Mouse (Mus musculus): ENCODE measurements at regions not wholly inside any gene's neighbourhood (a gene's known extent, or its start where the extent isn't known, plus 50 kb on each side); places are given as distances from the start of the nearest gene placed in this dataset.

GRCm38 (mm10) chr12:39586163-39586562, 451.7 kb downstream of the Arl4a start:
- Histone ChIP-seq H3K4me3 (ENCODE audit: insufficient read depth in 1 of 2, low read depth in 1 of 2, low read length in 2 of 2, poor library complexity in 1 of 2, severe bottlenecking in 1 of 2) (no peak overlapping the region), H3K27ac (ENCODE audit: insufficient read depth, low read depth, low read length, poor library complexity, severe bottlenecking) (no peak overlapping the region), H3K9me3 (ENCODE audit: control insufficient read depth, insufficient read depth, low read depth, low read length) (no peaks in the 10 kb centered on the region), H3K9ac (ENCODE audit: insufficient read depth, low read depth, low read length, poor library complexity, severe bottlenecking) (no peak overlapping the region), H3K36me3 (ENCODE audit: control insufficient read depth, insufficient read depth, low read length, poor library complexity, severe bottlenecking) (no peaks in the 10 kb centered on the region), H3K4me1 (ENCODE audit: control insufficient read depth in 2 of 2, insufficient read depth in 2 of 2, low read length in 2 of 2, poor library complexity in 1 of 2) (no peaks in the 10 kb centered on the region)
- DNase-seq (ENCODE audit: low read depth, low spot score) = no peak
- TF ChIP-seq ZNF384 (IDR thresholded peaks at IDR 0.05; ENCODE audit: low read depth, low read length) (no peak), CHD2 (IDR thresholded peaks at IDR 0.05; ENCODE audit: low read depth, low read length) (no peak), HCFC1 (IDR thresholded peaks at IDR 0.05; ENCODE audit: borderline replicate concordance, insufficient read depth, low read length) (no peak), ZC3H11A (IDR thresholded peaks at IDR 0.05; ENCODE audit: borderline replicate concordance, low read depth, low read length) (no peak), MAFK (IDR thresholded peaks at IDR 0.05; ENCODE audit: insufficient read depth, low read depth, low read length) (no peak)
- in situ Hi-C loops (cut with MboI; ENCODE audit: low sequenced_read_pairs in 2 of 2, unreplicated experiment in 2 of 2) = no loop called here

- Histone ChIP-seq H3K27ac (ENCODE audit: insufficient read depth, low read depth, low read length, poor library complexity, severe bottlenecking) (no peak overlapping the region), H3K9ac (ENCODE audit: insufficient read depth, low read depth, low read length, poor library complexity, severe bottlenecking) (no peak overlapping the region), H3K4me1 (ENCODE audit: control insufficient read depth in 2 of 2, insufficient read depth in 2 of 2, low read length in 2 of 2, poor library complexity in 1 of 2) (no peaks in the 10 kb centered on the region), H3K36me3 (ENCODE audit: control insufficient read depth, insufficient read depth, low read length, poor library complexity, severe bottlenecking) (no peaks in the 10 kb centered on the region), H3K4me3 (ENCODE audit: insufficient read depth in 1 of 2, low read depth in 1 of 2, low read length in 2 of 2, poor library complexity in 1 of 2, severe bottlenecking in 1 of 2) (no peak overlapping the region), H3K9me3 (ENCODE audit: control insufficient read depth, insufficient read depth, low read depth, low read length) (no peaks in the 10 kb centered on the region)
- no peak for TF ChIP-seq CHD2 (IDR thresholded peaks at IDR 0.05; ENCODE audit: low read depth, low read length)
- no peak for TF ChIP-seq ZNF384 (IDR thresholded peaks at IDR 0.05; ENCODE audit: low read depth, low read length)
- no peak for TF ChIP-seq HCFC1 (IDR thresholded peaks at IDR 0.05; ENCODE audit: borderline replicate concordance, insufficient read depth, low read length)
- no peak for TF ChIP-seq MAFK (IDR thresholded peaks at IDR 0.05; ENCODE audit: insufficient read depth, low read depth, low read length)
- no peak for TF ChIP-seq ZC3H11A (IDR thresholded peaks at IDR 0.05; ENCODE audit: borderline replicate concordance, low read depth, low read length)
- no peak for DNase-seq (ENCODE audit: low read depth, low spot score)
- in situ Hi-C loops (cut with MboI; ENCODE audit: low sequenced_read_pairs in 2 of 2, unreplicated experiment in 2 of 2) = no loop called here
Measured at GRCm38 (mm10) chr12:39577610-39578009, 460.2 kb downstream of the Arl4a start.

GRCm38 (mm10) chr12:39572802-39573201, 465.0 kb downstream of the Arl4a start:
- no peak overlapping the region for H3K27ac ChIP-seq (ENCODE audit: insufficient read depth, low read depth, low read length, poor library complexity, severe bottlenecking)
- in situ Hi-C loops (cut with MboI; ENCODE audit: low sequenced_read_pairs in 2 of 2, unreplicated experiment in 2 of 2) = no loop called here
- H3K9ac ChIP-seq (ENCODE audit: insufficient read depth, low read depth, low read length, poor library complexity, severe bottlenecking) = no peak overlapping the region
- no peak for DNase-seq (ENCODE audit: low read depth, low spot score)
- no peaks in the 10 kb centered on the region for H3K4me1 ChIP-seq (ENCODE audit: control insufficient read depth in 2 of 2, insufficient read depth in 2 of 2, low read length in 2 of 2, poor library complexity in 1 of 2)
- no peaks in the 10 kb centered on the region for H3K9me3 ChIP-seq (ENCODE audit: control insufficient read depth, insufficient read depth, low read depth, low read length)
- no peaks in the 10 kb centered on the region for H3K36me3 ChIP-seq (ENCODE audit: control insufficient read depth, insufficient read depth, low read length, poor library complexity, severe bottlenecking)
- H3K4me3 ChIP-seq (ENCODE audit: insufficient read depth in 1 of 2, low read depth in 1 of 2, low read length in 2 of 2, poor library complexity in 1 of 2, severe bottlenecking in 1 of 2) = no peak overlapping the region
- TF ChIP-seq ZNF384 (IDR thresholded peaks at IDR 0.05; ENCODE audit: low read depth, low read length) (no peak), MAFK (IDR thresholded peaks at IDR 0.05; ENCODE audit: insufficient read depth, low read depth, low read length) (no peak), CHD2 (IDR thresholded peaks at IDR 0.05; ENCODE audit: low read depth, low read length) (no peak), ZC3H11A (IDR thresholded peaks at IDR 0.05; ENCODE audit: borderline replicate concordance, low read depth, low read length) (no peak), HCFC1 (IDR thresholded peaks at IDR 0.05; ENCODE audit: borderline replicate concordance, insufficient read depth, low read length) (no peak)

- Histone ChIP-seq H3K9me3 (ENCODE audit: control insufficient read depth, insufficient read depth, low read depth, low read length) (no peaks in the 10 kb centered on the region), H3K9ac (ENCODE audit: insufficient read depth, low read depth, low read length, poor library complexity, severe bottlenecking) (no peak overlapping the region), H3K36me3 (ENCODE audit: control insufficient read depth, insufficient read depth, low read length, poor library complexity, severe bottlenecking) (no peaks in the 10 kb centered on the region), H3K4me3 (ENCODE audit: insufficient read depth in 1 of 2, low read depth in 1 of 2, low read length in 2 of 2, poor library complexity in 1 of 2, severe bottlenecking in 1 of 2) (no peak overlapping the region), H3K27ac (ENCODE audit: insufficient read depth, low read depth, low read length, poor library complexity, severe bottlenecking) (no peak overlapping the region), H3K4me1 (ENCODE audit: control insufficient read depth in 2 of 2, insufficient read depth in 2 of 2, low read length in 2 of 2, poor library complexity in 1 of 2) (no peaks in the 10 kb centered on the region)
- in situ Hi-C loops (cut with MboI; ENCODE audit: low sequenced_read_pairs in 2 of 2, unreplicated experiment in 2 of 2) = no loop called here
- DNase-seq (ENCODE audit: low read depth, low spot score) = no peak
- no peak for TF ChIP-seq ZNF384 (IDR thresholded peaks at IDR 0.05; ENCODE audit: low read depth, low read length)
Measured at GRCm38 (mm10) chr12:39572147-39572546, 465.7 kb downstream of the Arl4a start.

GRCm38 (mm10) chr12:39560734-39561446, 476.9 kb downstream of the Arl4a start:
- TF ChIP-seq CHD2 (IDR thresholded peaks at IDR 0.05; ENCODE audit: low read depth, low read length) (no peak), MAFK (IDR thresholded peaks at IDR 0.05; ENCODE audit: insufficient read depth, low read depth, low read length) (no peak), ZNF384 (IDR thresholded peaks at IDR 0.05; ENCODE audit: low read depth, low read length) (no peak), HCFC1 (IDR thresholded peaks at IDR 0.05; ENCODE audit: borderline replicate concordance, insufficient read depth, low read length) (no peak), ZC3H11A (IDR thresholded peaks at IDR 0.05; ENCODE audit: borderline replicate concordance, low read depth, low read length) (no peak)
- no peaks in the 10 kb centered on the region for H3K4me1 ChIP-seq (ENCODE audit: control insufficient read depth in 2 of 2, insufficient read depth in 2 of 2, low read length in 2 of 2, poor library complexity in 1 of 2)
- in situ Hi-C loops (cut with MboI; ENCODE audit: low sequenced_read_pairs in 2 of 2, unreplicated experiment in 2 of 2) = no loop called here
- no peak overlapping the region for H3K4me3 ChIP-seq (ENCODE audit: insufficient read depth in 1 of 2, low read depth in 1 of 2, low read length in 2 of 2, poor library complexity in 1 of 2, severe bottlenecking in 1 of 2)
- no peaks in the 10 kb centered on the region for H3K36me3 ChIP-seq (ENCODE audit: control insufficient read depth, insufficient read depth, low read length, poor library complexity, severe bottlenecking)
- H3K9ac ChIP-seq (ENCODE audit: insufficient read depth, low read depth, low read length, poor library complexity, severe bottlenecking) = no peak overlapping the region
- DNase-seq (ENCODE audit: low read depth, low spot score) = no peak
- no peaks in the 10 kb centered on the region for H3K9me3 ChIP-seq (ENCODE audit: control insufficient read depth, insufficient read depth, low read depth, low read length)
- no peak overlapping the region for H3K27ac ChIP-seq (ENCODE audit: insufficient read depth, low read depth, low read length, poor library complexity, severe bottlenecking)
